Mouse (Mus musculus) lung, embryonic 14.5 days (tissue): ENCODE results near the gene Agtrap. TPM values are rescaled to one million over a fixed set of nuclear protein-coding genes. Genes with fewer than 3 reads are reported as not detected.
"Not testable (repeated sequence)": the region's sequence is repeated elsewhere in the genome, so short reads cannot be mapped to it uniquely, and the experiment has no call there.

ENCODE experiments used
- ATAC-seq: fragments of 200-750 bp; cut with Nextera tagmentation; 2 replicates; pipeline ENCODE4 v1.8.0; 2017; ENCODE audit warnings: mild to moderate bottlenecking, moderate TSS enrichment, moderate library complexity; ENCODE audit not compliant: insufficient read depth
- DNase-seq: peaks from one replicate; pipeline ENCODE4 v3.0.0-alpha.2; 2015
- H3K27ac ChIP-seq: fragments of 300-500 bp; sonication (generic); 2 replicates; pipeline ENCODE4 v1.5.1; 2014; ENCODE audit warnings: low read depth, mild to moderate bottlenecking, moderate library complexity
- H3K27me3 ChIP-seq: fragments of 300-500 bp; sonication (generic); 2 replicates; pipeline ENCODE4 v1.6.1; 2014; ENCODE audit warnings: low read length, control low read depth; ENCODE audit not compliant: insufficient read depth
- H3K36me3 ChIP-seq: fragments of 300-500 bp; sonication (generic); 2 replicates; pipeline ENCODE4 v1.6.1; 2014; ENCODE audit warnings: control low read depth; ENCODE audit not compliant: insufficient read depth
- H3K4me1 ChIP-seq: fragments of 300-500 bp; sonication (generic); 2 replicates; pipeline ENCODE4 v1.6.1; 2014; ENCODE audit warnings: antibody characterized with exemption, control low read depth; ENCODE audit not compliant: insufficient read depth
- H3K4me2 ChIP-seq: fragments of 300-500 bp; sonication (generic); 2 replicates; pipeline ENCODE4 v1.6.1; 2014; ENCODE audit warnings: mild to moderate bottlenecking
- H3K4me3 ChIP-seq: fragments of 300-500 bp; sonication (generic); 2 replicates; pipeline ENCODE4 v1.5.1; 2014; ENCODE audit warnings: low read depth, low read length
- H3K9ac ChIP-seq: fragments of 300-500 bp; sonication (generic); 2 replicates; pipeline ENCODE4 v1.6.1; 2014
- H3K9me3 ChIP-seq: fragments of 300-500 bp; sonication (generic); 2 replicates; pipeline ENCODE4 v1.6.1; 2016; ENCODE audit warnings: low read depth, low read length, control low read depth
- CTCF ChIP-seq: IDR thresholded peaks from 2 replicates; pipeline ENCODE4 v1.5.1; 2016; ENCODE audit warnings: antibody characterized with exemption, low read depth
- WGBS: fragments of 180-500 bp; shearing (Covaris S2); extraction: QIAGEN DNeasy Blood & Tissue Kit; methylation state at CpG from one replicate; pipeline ENCODE4 v1.1.7; 2014; 5-methylcytosine and 5-hydroxymethylcytosine counted together
- polyA plus RNA-seq: library from polyadenylated mRNA; unstranded; fragments of >200 nt; fragmentation: Nextera tagmentation; extraction: Ambion mirVana; gene quantifications from 2 replicates; pipeline ENCODE4 v1.2.1, GENCODE M21; 2014

Gene Agtrap
- polyA plus RNA-seq, 1 experiment from 2014 or later = 14.2 TPM

GRCm38 (mm10) chr4:148128672-148129071, 40.8 kb upstream of the Agtrap start:
- WGBS = 65% methylated on average over 2 of the region's 2 CpGs
- H3K4me3 ChIP-seq = no peak overlapping the region
- DNase-seq = no peak
- no peak overlapping the region for H3K9ac ChIP-seq
- ATAC-seq = no peak
- H3K36me3 ChIP-seq = no peaks in the 10 kb centered on the region
- peaks cover 39% of the 10 kb centered on the region for H3K27me3 ChIP-seq
- TF ChIP-seq CTCF = no peak
- no peak overlapping the region for H3K27ac ChIP-seq
- H3K9me3 ChIP-seq = no peaks in the 10 kb centered on the region
- no peak overlapping the region for H3K4me2 ChIP-seq
- no peaks in the 10 kb centered on the region for H3K4me1 ChIP-seq

- Histone ChIP-seq H3K4me2 (no peak overlapping the region), H3K9me3 (no peaks in the 10 kb centered on the region), H3K36me3 (no peaks in the 10 kb centered on the region), H3K27me3 (peaks cover 39% of the 10 kb centered on the region), H3K4me1 (no peaks in the 10 kb centered on the region), H3K27ac (no peak overlapping the region), H3K9ac (no peak overlapping the region), H3K4me3 (no peak overlapping the region)
- no peak for TF ChIP-seq CTCF
- ATAC-seq (no peak), DNase-seq (no peak)
- 59% methylated on average over 1 of the region's 1 CpGs for WGBS
Observed at GRCm38 (mm10) chr4:148128241-148128640, 40.4 kb upstream of the Agtrap start.

- WGBS = 72% methylated on average over 3 of the region's 3 CpGs
Observed at GRCm38 (mm10) chr4:148122694-148123066, 34.8 kb upstream of the Agtrap start.

GRCm38 (mm10) chr4:148121982-148122693, 34.3 kb upstream of the Agtrap start:
- H3K4me1 ChIP-seq = no peaks in the 10 kb centered on the region
- TF ChIP-seq CTCF = no peak
- DNase-seq (no peak), ATAC-seq (no peak; the same call in 1 of the 2 replicates)
- no peaks in the 10 kb centered on the region for H3K9me3 ChIP-seq
- H3K27me3 ChIP-seq = 0 out of 2 replicates have a peak, but pooled peaks cover 3% of the 10 kb centered on the region
- H3K27ac ChIP-seq = no peak overlapping the region
- H3K4me2 ChIP-seq = no peak overlapping the region
- WGBS = 14% methylated on average over 6 of the region's 6 CpGs
- H3K4me3 ChIP-seq = no peak overlapping the region
- no peak overlapping the region for H3K9ac ChIP-seq
- H3K36me3 ChIP-seq = no peaks in the 10 kb centered on the region

More at GRCm38 (mm10) chr4:148122694-148123066, 34.8 kb upstream of the Agtrap start:
- H3K27ac ChIP-seq = no peak overlapping the region
- ATAC-seq (no peak), DNase-seq (no peak)
- H3K36me3 ChIP-seq = no peaks in the 10 kb centered on the region
- H3K4me3 ChIP-seq = no peak overlapping the region
- no peak overlapping the region for H3K4me2 ChIP-seq
- H3K4me1 ChIP-seq = no peaks in the 10 kb centered on the region
- no peak overlapping the region for H3K9ac ChIP-seq
- no peaks in the 10 kb centered on the region for H3K9me3 ChIP-seq
- no peak for TF ChIP-seq CTCF
- H3K27me3 ChIP-seq = 0 out of 2 replicates have a peak, but pooled peaks cover 6% of the 10 kb centered on the region

GRCm38 (mm10) chr4:148121362-148121761, 33.5 kb upstream of the Agtrap start:
- H3K4me3 ChIP-seq = no peak overlapping the region
- no peak for TF ChIP-seq CTCF
- H3K4me2 ChIP-seq = no peak overlapping the region
- no peaks in the 10 kb centered on the region for H3K4me1 ChIP-seq
- H3K36me3 ChIP-seq = no peaks in the 10 kb centered on the region
- ATAC-seq = no peak
- no peaks in the 10 kb centered on the region for H3K9me3 ChIP-seq
- H3K9ac ChIP-seq = no peak overlapping the region
- 0 out of 2 replicates have a peak, but pooled peaks cover 2% of the 10 kb centered on the region for H3K27me3 ChIP-seq
- WGBS = 76% methylated on average over 4 of the region's 4 CpGs
- H3K27ac ChIP-seq = no peak overlapping the region
- no peak for DNase-seq

GRCm38 (mm10) chr4:148120555-148120954, 32.7 kb upstream of the Agtrap start:
- no peaks in the 10 kb centered on the region for H3K36me3 ChIP-seq
- no peak overlapping the region for H3K27ac ChIP-seq
- H3K9me3 ChIP-seq = no peaks in the 10 kb centered on the region
- TF ChIP-seq CTCF = no peak
- H3K27me3 ChIP-seq = no peaks in the 10 kb centered on the region
- no peak for DNase-seq
- no peaks in the 10 kb centered on the region for H3K4me1 ChIP-seq
- H3K4me2 ChIP-seq = no peak overlapping the region
- H3K4me3 ChIP-seq = no peak overlapping the region
- no peak overlapping the region for H3K9ac ChIP-seq
- no peak for ATAC-seq
- WGBS = 67% methylated on average over 9 of the region's 9 CpGs

GRCm38 (mm10) chr4:148119578-148119977, 31.7 kb upstream of the Agtrap start:
- 79% methylated on average over 9 of the region's 9 CpGs for WGBS

More at GRCm38 (mm10) chr4:148119578-148119977, 31.7 kb upstream of the Agtrap start:
- not testable (repeated sequence) for H3K4me3 ChIP-seq, H3K4me2 ChIP-seq, H3K4me1 ChIP-seq, H3K27ac ChIP-seq, H3K9ac ChIP-seq, ATAC-seq, H3K9me3 ChIP-seq, H3K36me3 ChIP-seq, DNase-seq, H3K27me3 ChIP-seq
- TF ChIP-seq CTCF = peak; percentile 15; the same call in 1 of the 2 replicates
